Mouse (Mus musculus) heart, embryonic 10.5 days (tissue): Measurements from ENCODE around the gene Hs3st3b1. TPM values are rescaled to one million over a fixed set of nuclear protein-coding genes. Genes with fewer than 3 reads are reported as not detected.

ENCODE experiments used
- DNase-seq: peaks from one replicate; pipeline ENCODE4 v3.0.0-alpha.2; 2017; ENCODE audit warnings: low spot score
- H3K27ac ChIP-seq: fragments of 300-500 bp; sonication (generic); 2 replicates; pipeline ENCODE4 v1.5.1; 2016; ENCODE audit warnings: mild to moderate bottlenecking
- H3K27me3 ChIP-seq: fragments of 300-500 bp; sonication (generic); 2 replicates; pipeline ENCODE4 v1.6.1; 2016; ENCODE audit warnings: mild to moderate bottlenecking; ENCODE audit not compliant: poor library complexity, insufficient read depth, severe bottlenecking
- H3K36me3 ChIP-seq: fragments of 300-500 bp; sonication (generic); 2 replicates; pipeline ENCODE4 v1.6.1; 2016; ENCODE audit warnings: mild to moderate bottlenecking, moderate library complexity
- H3K4me1 ChIP-seq: fragments of 300-500 bp; sonication (generic); 2 replicates; pipeline ENCODE4 v1.6.1; 2016; ENCODE audit warnings: mild to moderate bottlenecking
- H3K4me3 ChIP-seq: fragments of 300-500 bp; sonication (generic); 2 replicates; pipeline ENCODE4 v1.5.1; 2016; ENCODE audit warnings: mild to moderate bottlenecking, moderate library complexity
- H3K9me3 ChIP-seq: fragments of 300-500 bp; sonication (generic); 2 replicates; pipeline ENCODE4 v1.6.1; 2016; ENCODE audit warnings: mild to moderate bottlenecking, moderate library complexity
- WGBS: fragments of 180-500 bp; shearing (Covaris S2); methylation state at CpG from one replicate; pipeline ENCODE4 v1.1.7; 2016; 5-methylcytosine and 5-hydroxymethylcytosine counted together
- polyA plus RNA-seq: library from polyadenylated mRNA; unstranded; fragments of >200 nt; fragmentation: Nextera tagmentation; extraction: Ambion mirVana; gene quantifications from 2 replicates; pipeline ENCODE4 v1.2.1, GENCODE M21; 2016

Hs3st3b1 gene
- polyA plus RNA-seq, 1 experiment from 2014 or later: 23.9 TPM

GRCm38 (mm10) chr11:63919211-63920098 is 2.6 kb downstream of the Hs3st3b1 start:
- under 1% methylated on average over 51 of the region's 52 CpGs for WGBS
- DNase-seq: no peak
- Histone ChIP-seq H3K4me1 (peaks cover 68% of the 10 kb centered on the region), H3K4me3 (peak overlapping the region; percentile 72), H3K9me3 (no peaks in the 10 kb centered on the region), H3K27ac (peak overlapping the region; percentile 83), H3K36me3 (no peaks in the 10 kb centered on the region), H3K27me3 (peaks cover 43% of the 10 kb centered on the region)

- peaks cover 68% of the 10 kb centered on the region for H3K4me1 ChIP-seq
- peak overlapping the region; percentile 83 for H3K27ac ChIP-seq
- 14% methylated on average over 17 of the region's 17 CpGs for WGBS
- H3K36me3 ChIP-seq: no peaks in the 10 kb centered on the region
- H3K27me3 ChIP-seq: peaks cover 34% of the 10 kb centered on the region
- no peak for DNase-seq
- H3K9me3 ChIP-seq: no peaks in the 10 kb centered on the region
- H3K4me3 ChIP-seq: peak overlapping the region; percentile 72
These were observed 3.6 kb downstream of the Hs3st3b1 start for GRCm38 (mm10) chr11:63918321-63919105.

- peaks cover 31% of the 10 kb centered on the region for H3K27me3 ChIP-seq
- no peak for DNase-seq
- peak overlapping the region; percentile 15; the same call in 1 of the 2 replicates for H3K4me3 ChIP-seq
- H3K4me1 ChIP-seq: peaks cover 61% of the 10 kb centered on the region
- WGBS: 11% methylated on average over 6 of the region's 6 CpGs
- no peaks in the 10 kb centered on the region for H3K9me3 ChIP-seq
- H3K36me3 ChIP-seq: no peaks in the 10 kb centered on the region
- H3K27ac ChIP-seq: 0 out of 2 replicates have a peak overlapping the region, but pooled peaks have one; percentile 42
These were observed 4.5 kb downstream of the Hs3st3b1 start for GRCm38 (mm10) chr11:63917561-63917960.

- peaks cover 55% of the 10 kb centered on the region for H3K4me1 ChIP-seq
- H3K9me3 ChIP-seq: no peaks in the 10 kb centered on the region
- WGBS: 7% methylated on average over 20 of the region's 20 CpGs
- peak overlapping the region; percentile 67 for H3K27ac ChIP-seq
- peaks cover 11% of the 10 kb centered on the region for H3K27me3 ChIP-seq
- H3K36me3 ChIP-seq: no peaks in the 10 kb centered on the region
- peak; percentile 92 for DNase-seq
- peak overlapping the region; percentile 55 for H3K4me3 ChIP-seq
These were observed 7.7 kb downstream of the Hs3st3b1 start for GRCm38 (mm10) chr11:63914388-63914787.

- Histone ChIP-seq H3K4me1 (peaks cover 50% of the 10 kb centered on the region), H3K27ac (peak overlapping the region; percentile 67), H3K4me3 (peak overlapping the region; percentile 55), H3K9me3 (no peaks in the 10 kb centered on the region), H3K36me3 (no peaks in the 10 kb centered on the region), H3K27me3 (peaks cover 7% of the 10 kb centered on the region)
- DNase-seq: no peak
- WGBS: 42% methylated on average over 4 of the region's 4 CpGs
These were observed 8.2 kb downstream of the Hs3st3b1 start for GRCm38 (mm10) chr11:63913936-63914335.

GRCm38 (mm10) chr11:63911001-63911400 is 11.1 kb downstream of the Hs3st3b1 start:
- Histone ChIP-seq H3K4me1 (peaks cover 38% of the 10 kb centered on the region), H3K27ac (peak overlapping the region; percentile 52; the same call in 1 of the 2 replicates), H3K27me3 (peaks cover 12% of the 10 kb centered on the region; the same call in 1 of the 2 replicates), H3K4me3 (no peak overlapping the region), H3K9me3 (no peaks in the 10 kb centered on the region), H3K36me3 (no peaks in the 10 kb centered on the region)
- no peak for DNase-seq
- WGBS: 37% methylated on average over 5 of the region's 5 CpGs

- Histone ChIP-seq H3K9me3 (no peaks in the 10 kb centered on the region), H3K36me3 (no peaks in the 10 kb centered on the region), H3K4me1 (peaks cover 34% of the 10 kb centered on the region), H3K4me3 (no peak overlapping the region), H3K27me3 (peaks cover 12% of the 10 kb centered on the region; the same call in 1 of the 2 replicates), H3K27ac (no peak overlapping the region)
- WGBS: 91% methylated on average over 4 of the region's 4 CpGs
- DNase-seq: no peak
These were observed 12.1 kb downstream of the Hs3st3b1 start for GRCm38 (mm10) chr11:63909961-63910360.

GRCm38 (mm10) chr11:63908500-63908899 is 13.6 kb downstream of the Hs3st3b1 start:
- H3K4me3 ChIP-seq: no peak overlapping the region
- H3K27ac ChIP-seq: no peak overlapping the region
- no peaks in the 10 kb centered on the region for H3K36me3 ChIP-seq
- peaks cover 12% of the 10 kb centered on the region; the same call in 1 of the 2 replicates for H3K27me3 ChIP-seq
- H3K4me1 ChIP-seq: peaks cover 22% of the 10 kb centered on the region
- no peaks in the 10 kb centered on the region for H3K9me3 ChIP-seq
- DNase-seq: no peak
- WGBS: 67% methylated on average over 4 of the region's 4 CpGs

DNA sequence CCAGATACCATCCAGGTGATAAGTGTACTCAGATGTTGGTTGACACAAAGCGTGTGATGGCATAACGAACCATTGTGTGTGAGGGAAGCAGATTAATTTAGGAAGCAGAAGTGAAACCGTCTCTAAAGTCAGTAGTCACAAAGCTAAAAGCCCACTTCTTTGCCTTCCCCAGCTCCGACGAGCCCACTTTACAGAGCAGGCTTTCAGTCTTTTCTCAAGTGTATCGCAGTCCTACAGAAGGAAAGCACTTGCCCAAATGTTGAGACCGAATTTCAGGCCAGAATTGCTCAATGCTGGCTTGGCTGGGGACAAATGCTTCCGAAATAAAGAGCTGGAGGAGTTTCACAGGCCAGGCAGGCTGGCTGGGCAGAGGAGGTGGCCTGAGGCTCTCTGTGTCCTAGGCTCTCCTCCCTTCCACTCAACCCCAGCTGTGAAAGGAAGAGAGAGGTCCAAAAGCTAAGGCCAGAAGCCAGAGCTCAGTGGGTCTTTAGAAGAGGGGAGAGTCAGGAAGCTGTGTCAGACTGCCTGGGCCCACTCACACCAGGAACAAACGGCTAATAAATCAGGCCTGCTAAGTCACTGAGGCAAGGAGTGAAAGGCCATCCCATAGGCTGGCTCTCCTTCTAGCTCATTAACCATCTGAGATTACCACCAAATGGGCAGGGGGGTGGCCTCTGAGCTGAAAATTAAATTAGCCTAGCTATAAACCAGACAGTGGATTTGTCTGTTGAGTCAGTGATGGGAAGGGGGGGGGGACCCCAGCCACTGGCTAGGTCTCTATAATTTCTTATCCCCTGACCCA is 15.3 kb downstream of the Hs3st3b1 start:
- WGBS: 74% methylated on average over 9 of the region's 9 CpGs
- peaks cover 22% of the 10 kb centered on the region for H3K4me1 ChIP-seq

GRCm38 (mm10) chr11:63904787-63905186 is 17.3 kb downstream of the Hs3st3b1 start:
- H3K9me3 ChIP-seq: no peaks in the 10 kb centered on the region
- H3K27me3 ChIP-seq: peaks cover 12% of the 10 kb centered on the region; the same call in 1 of the 2 replicates
- no peak overlapping the region for H3K4me3 ChIP-seq
- no peak for DNase-seq
- no peak overlapping the region for H3K27ac ChIP-seq
- H3K4me1 ChIP-seq: peaks cover 11% of the 10 kb centered on the region
- WGBS: 49% methylated on average over 4 of the region's 4 CpGs
- H3K36me3 ChIP-seq: no peaks in the 10 kb centered on the region

More for the DNA sequence above, 15.3 kb downstream of the Hs3st3b1 start:
- H3K4me3 ChIP-seq: no peak overlapping the region
- H3K36me3 ChIP-seq: no peaks in the 10 kb centered on the region
- no peak overlapping the region for H3K27ac ChIP-seq
- DNase-seq: no peak
- H3K27me3 ChIP-seq: peaks cover 12% of the 10 kb centered on the region; the same call in 1 of the 2 replicates
- no peaks in the 10 kb centered on the region for H3K9me3 ChIP-seq

DNA sequence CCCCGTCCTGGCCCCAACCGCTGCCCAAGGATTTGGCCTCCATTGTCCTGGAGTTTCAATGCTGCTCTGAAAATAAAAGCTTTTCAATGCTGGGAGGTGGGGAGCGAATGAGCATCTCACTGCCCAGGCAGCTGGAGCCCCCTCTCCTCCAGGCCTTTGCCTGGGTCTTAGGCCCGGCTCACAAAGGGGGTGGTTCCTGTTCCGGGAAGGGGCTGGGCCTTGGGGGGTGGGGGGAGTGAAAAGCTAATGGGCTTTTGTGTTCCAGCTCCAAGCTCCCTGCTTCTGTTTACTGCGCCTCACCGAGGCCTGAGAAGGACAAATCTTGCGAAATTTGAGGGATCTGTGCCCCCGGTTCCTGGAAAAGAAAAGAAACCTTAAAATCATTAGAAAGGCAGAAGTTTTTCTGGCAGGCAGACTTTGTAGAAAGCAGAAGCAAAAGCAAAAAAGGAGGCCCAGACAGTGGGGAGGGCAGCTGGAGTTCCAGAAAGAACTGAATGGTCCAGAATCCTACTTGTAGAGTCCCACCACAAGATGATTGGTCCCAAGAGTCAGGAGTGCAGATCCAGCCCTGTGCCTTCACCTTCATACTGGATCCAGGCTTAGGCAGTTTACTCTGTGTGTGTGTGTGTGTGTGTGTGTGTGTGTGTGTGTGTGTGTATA is 23.5 kb downstream of the Hs3st3b1 start:
- Histone ChIP-seq H3K4me1 (peaks cover 13% of the 10 kb centered on the region), H3K4me3 (no peak overlapping the region), H3K27me3 (0 out of 2 replicates have a peak, but pooled peaks cover 6% of the 10 kb centered on the region), H3K36me3 (no peaks in the 10 kb centered on the region), H3K27ac (no peak overlapping the region), H3K9me3 (no peaks in the 10 kb centered on the region)
- no peak for DNase-seq
- WGBS: 48% methylated on average over 9 of the region's 9 CpGs
